Mouse (Mus musculus) stomach, postnatal 0 days (tissue): ENCODE data around the gene Auts2. TPM values are rescaled to one million over a fixed set of nuclear protein-coding genes. Genes with fewer than 3 reads are reported as not detected.

ENCODE experiments used
- ATAC-seq: fragments of 200-750 bp; cut with Nextera tagmentation; 2 replicates; pipeline ENCODE4 v1.8.0; 2017; ENCODE audit not compliant: low FRiP score, low TSS enrichment
- DNase-seq: peaks from one replicate; pipeline ENCODE4 v3.0.0-alpha.2; 2016; ENCODE audit warnings: low spot score
- H3K27ac ChIP-seq: fragments of 300-500 bp; sonication (generic); replicated peaks from 2 replicates; pipeline ENCODE4 v1.5.1; 2014; ENCODE audit warnings: mild to moderate bottlenecking, control low read depth
- H3K27me3 ChIP-seq: fragments of 300-500 bp; sonication (generic); 2 replicates; pipeline ENCODE4 v1.6.1; 2014; ENCODE audit warnings: low read length; ENCODE audit not compliant: control insufficient read depth, insufficient read depth
- H3K36me3 ChIP-seq: fragments of 300-500 bp; sonication (generic); 2 replicates; pipeline ENCODE4 v1.6.1; 2014; ENCODE audit warnings: low read length, mixed read lengths; ENCODE audit not compliant: control insufficient read depth, insufficient read depth
- H3K4me1 ChIP-seq: fragments of 300-500 bp; sonication (generic); replicated peaks from 2 replicates; pipeline ENCODE4 v1.6.1; 2014; ENCODE audit warnings: antibody characterized with exemption; ENCODE audit not compliant: control insufficient read depth, insufficient read depth
- H3K4me2 ChIP-seq: fragments of 300-500 bp; sonication (generic); replicated peaks from 2 replicates; pipeline ENCODE4 v1.6.1; 2014; ENCODE audit warnings: low read depth, mild to moderate bottlenecking, control low read depth, moderate library complexity
- H3K4me3 ChIP-seq: fragments of 300-500 bp; sonication (generic); 2 replicates; pipeline ENCODE4 v1.5.1; 2014; ENCODE audit warnings: low read depth, low read length, control low read depth
- H3K9ac ChIP-seq: fragments of 300-500 bp; sonication (generic); 2 replicates; pipeline ENCODE4 v1.6.1; 2014; ENCODE audit warnings: mild to moderate bottlenecking, low read length, control low read depth, mixed read lengths
- H3K9me3 ChIP-seq: fragments of 300-500 bp; sonication (generic); 2 replicates; pipeline ENCODE4 v1.6.1; 2016; ENCODE audit warnings: low read length; ENCODE audit not compliant: control insufficient read depth
- CTCF ChIP-seq: IDR thresholded peaks from 2 replicates; pipeline ENCODE4 v1.5.1; 2016; ENCODE audit warnings: antibody characterized with exemption, low read depth, mild to moderate bottlenecking, moderate library complexity
- EP300 ChIP-seq: optimal IDR thresholded peaks from 2 replicates; pipeline ENCODE3; 2016; ENCODE audit warnings: antibody characterized with exemption
- WGBS: fragments of 180-500 bp; shearing (Covaris S2); extraction: QIAGEN DNeasy Blood & Tissue Kit; methylation state at CpG from one replicate; pipeline ENCODE4 v1.1.7; 2014; 5-methylcytosine and 5-hydroxymethylcytosine counted together
- polyA plus RNA-seq: library from polyadenylated mRNA; unstranded; fragments of >200 nt; fragmentation: Nextera tagmentation; extraction: Ambion mirVana; gene quantifications from 2 replicates; pipeline ENCODE4 v1.2.1, GENCODE M21; 2015

The Auts2 gene
- polyA plus RNA-seq, 1 experiment from 2014 or later: 7.3 TPM

GRCm38 (mm10) chr5:132316897-132317296 is 226.2 kb downstream of the Auts2 start:
- no peaks in the 10 kb centered on the region for H3K36me3 ChIP-seq
- no peak overlapping the region for H3K4me2 ChIP-seq
- H3K27me3 ChIP-seq: no peaks in the 10 kb centered on the region
- no peak overlapping the region for H3K4me3 ChIP-seq
- no peak overlapping the region for H3K27ac ChIP-seq
- DNase-seq (no peak), ATAC-seq (no peak)
- TF ChIP-seq EP300: no peak
- TF ChIP-seq CTCF: no peak
- no peaks in the 10 kb centered on the region for H3K4me1 ChIP-seq
- H3K9me3 ChIP-seq: no peaks in the 10 kb centered on the region
- 57% methylated on average over 6 of the region's 6 CpGs for WGBS
- H3K9ac ChIP-seq: no peak overlapping the region

DNA sequence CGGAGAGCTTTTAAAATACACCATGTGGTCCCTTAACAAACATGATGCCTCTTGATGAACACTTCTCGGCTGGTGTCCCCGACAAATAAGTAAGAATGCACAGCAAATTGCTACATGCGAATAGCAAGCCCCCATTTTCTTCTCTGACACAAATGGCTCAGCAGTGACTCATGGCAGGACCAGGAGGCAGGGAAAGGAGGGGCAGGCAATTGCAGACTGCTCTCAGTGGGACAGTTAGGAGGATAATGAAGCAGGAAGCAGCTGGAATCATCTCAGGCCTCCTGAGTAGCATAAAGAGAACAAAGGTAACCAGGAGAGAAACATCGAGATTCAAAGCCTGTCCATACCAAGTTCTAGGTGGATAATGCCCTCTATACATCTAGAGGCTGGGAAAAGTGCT is 228.8 kb downstream of the Auts2 start:
- no peak for ATAC-seq
- Histone ChIP-seq H3K36me3 (no peaks in the 10 kb centered on the region), H3K9me3 (no peaks in the 10 kb centered on the region), H3K27me3 (no peaks in the 10 kb centered on the region), H3K4me1 (no peaks in the 10 kb centered on the region), H3K27ac (no peak overlapping the region), H3K4me3 (no peak overlapping the region), H3K4me2 (no peak overlapping the region), H3K9ac (no peak overlapping the region)
- WGBS: 73% methylated on average over 5 of the region's 5 CpGs
- DNase-seq: no peak
- no peak for TF ChIP-seq CTCF
- TF ChIP-seq EP300: no peak

DNA sequence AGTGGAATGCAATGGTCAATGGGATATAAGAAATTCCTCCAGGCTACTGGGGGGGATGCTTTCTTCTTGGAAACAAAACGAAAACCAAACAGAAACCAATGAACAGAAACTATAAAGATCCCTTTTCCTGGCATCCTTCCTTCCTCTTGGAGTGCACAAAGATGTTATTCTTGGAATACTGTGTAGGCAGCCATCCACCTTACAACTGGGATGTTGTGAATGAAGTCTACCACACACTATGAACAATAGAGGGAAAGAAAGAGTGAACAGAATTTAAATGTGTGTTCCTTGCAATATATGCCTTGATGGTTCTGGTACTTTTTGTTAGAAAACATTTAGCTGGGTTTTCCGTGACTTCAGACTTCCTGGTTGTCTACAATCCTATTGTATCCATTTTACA is 236.1 kb downstream of the Auts2 start:
- Histone ChIP-seq H3K4me2 (no peak overlapping the region), H3K4me3 (no peak overlapping the region), H3K27ac (no peak overlapping the region), H3K36me3 (no peaks in the 10 kb centered on the region), H3K4me1 (no peaks in the 10 kb centered on the region), H3K27me3 (no peaks in the 10 kb centered on the region), H3K9ac (no peak overlapping the region), H3K9me3 (no peaks in the 10 kb centered on the region)
- 79% methylated on average over 2 of the region's 2 CpGs for WGBS
- TF ChIP-seq CTCF: no peak
- no peak for TF ChIP-seq EP300
- no peak for ATAC-seq
- DNase-seq: no peak

DNA sequence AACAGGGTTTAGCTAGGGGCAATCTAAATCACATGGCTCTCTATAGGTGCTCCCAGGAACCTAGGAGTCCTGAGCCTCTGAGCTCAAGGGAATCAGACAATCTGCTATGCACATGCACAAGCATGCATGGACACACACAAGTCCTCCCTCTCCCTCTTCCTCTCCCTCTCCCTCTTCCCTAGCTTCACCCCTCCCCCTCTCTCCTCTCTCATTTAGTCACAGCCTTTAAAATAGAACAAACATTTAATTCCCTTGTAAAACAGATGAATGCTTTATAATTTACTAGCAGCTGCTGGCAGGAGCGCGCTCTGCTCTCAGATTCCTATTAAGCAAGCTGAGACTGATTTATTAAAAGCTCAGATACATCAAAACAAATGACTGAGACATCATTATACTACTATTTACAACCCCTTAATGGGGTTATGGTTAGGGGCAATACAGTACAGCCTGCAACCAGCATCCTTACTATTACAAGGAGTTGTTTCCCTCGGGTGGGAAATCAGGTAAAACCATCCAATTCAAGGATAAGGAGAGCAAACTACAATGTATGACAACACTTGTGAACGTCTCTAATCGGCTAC is 237.7 kb downstream of the Auts2 start:
- no peak for TF ChIP-seq CTCF
- no peak for TF ChIP-seq EP300
- Histone ChIP-seq H3K4me1 (no peaks in the 10 kb centered on the region), H3K4me2 (no peak overlapping the region), H3K27ac (no peak overlapping the region), H3K9me3 (no peaks in the 10 kb centered on the region), H3K4me3 (no peak overlapping the region), H3K36me3 (no peaks in the 10 kb centered on the region), H3K27me3 (no peaks in the 10 kb centered on the region), H3K9ac (no peak overlapping the region)
- DNase-seq (no peak), ATAC-seq (no peak)
- WGBS: 53% methylated on average over 5 of the region's 5 CpGs

DNA sequence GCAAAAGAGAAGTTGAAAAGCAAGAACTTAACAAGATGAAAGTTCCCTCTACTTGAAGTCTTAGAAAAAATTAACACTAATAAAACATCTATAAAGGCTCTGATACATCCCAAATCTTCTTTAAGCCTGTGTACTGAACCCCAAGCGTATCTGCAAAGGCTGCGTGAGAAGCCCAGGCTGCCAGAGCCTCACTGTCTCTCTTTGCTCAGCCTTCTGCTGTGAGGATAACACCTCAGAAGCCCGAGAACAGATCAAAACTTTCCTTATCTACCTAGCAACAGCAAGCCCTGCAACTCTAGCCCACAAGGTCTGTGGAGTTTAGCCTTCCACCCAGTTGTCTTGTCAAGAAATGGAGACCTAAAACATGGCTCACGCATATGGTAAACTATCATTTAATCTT is 240.4 kb downstream of the Auts2 start:
- H3K9me3 ChIP-seq: no peaks in the 10 kb centered on the region
- H3K4me3 ChIP-seq: no peak overlapping the region
- H3K4me2 ChIP-seq: no peak overlapping the region
- DNase-seq: no peak
- no peaks in the 10 kb centered on the region for H3K36me3 ChIP-seq
- no peak for ATAC-seq
- WGBS: 82% methylated on average over 4 of the region's 4 CpGs
- H3K27me3 ChIP-seq: no peaks in the 10 kb centered on the region
- H3K4me1 ChIP-seq: no peaks in the 10 kb centered on the region
- H3K9ac ChIP-seq: no peak overlapping the region
- no peak overlapping the region for H3K27ac ChIP-seq
- TF ChIP-seq CTCF (no peak), EP300 (no peak)

DNA sequence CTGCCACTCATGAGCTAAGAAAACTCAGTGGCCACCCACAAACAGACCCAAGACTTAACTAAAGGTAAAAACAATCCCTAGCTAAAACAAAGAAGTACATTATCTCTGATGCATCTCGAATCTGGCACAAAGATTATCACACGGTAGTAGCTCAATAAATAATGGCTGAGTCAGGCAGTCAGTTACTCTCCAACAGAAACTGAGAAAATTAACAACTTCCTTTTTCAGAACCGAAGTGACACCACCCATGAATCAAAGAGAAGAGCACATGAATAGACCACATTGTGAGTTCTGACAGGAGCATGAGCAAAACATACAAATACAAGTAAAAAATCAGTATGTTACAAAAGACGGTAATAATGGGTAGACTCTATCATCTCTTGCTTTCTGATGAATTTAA is 242.3 kb downstream of the Auts2 start:
- no peaks in the 10 kb centered on the region for H3K9me3 ChIP-seq
- no peak overlapping the region for H3K27ac ChIP-seq
- H3K27me3 ChIP-seq: no peaks in the 10 kb centered on the region
- no peaks in the 10 kb centered on the region for H3K4me1 ChIP-seq
- H3K4me2 ChIP-seq: no peak overlapping the region
- no peak for DNase-seq
- TF ChIP-seq CTCF (no peak), EP300 (no peak)
- no peak for ATAC-seq
- no peak overlapping the region for H3K9ac ChIP-seq
- 37% methylated on average over 4 of the region's 4 CpGs for WGBS
- no peaks in the 10 kb centered on the region for H3K36me3 ChIP-seq
- H3K4me3 ChIP-seq: no peak overlapping the region
